8 mouse cellular contexts compared by ENCODE assay signal in the genomic region with DNA sequence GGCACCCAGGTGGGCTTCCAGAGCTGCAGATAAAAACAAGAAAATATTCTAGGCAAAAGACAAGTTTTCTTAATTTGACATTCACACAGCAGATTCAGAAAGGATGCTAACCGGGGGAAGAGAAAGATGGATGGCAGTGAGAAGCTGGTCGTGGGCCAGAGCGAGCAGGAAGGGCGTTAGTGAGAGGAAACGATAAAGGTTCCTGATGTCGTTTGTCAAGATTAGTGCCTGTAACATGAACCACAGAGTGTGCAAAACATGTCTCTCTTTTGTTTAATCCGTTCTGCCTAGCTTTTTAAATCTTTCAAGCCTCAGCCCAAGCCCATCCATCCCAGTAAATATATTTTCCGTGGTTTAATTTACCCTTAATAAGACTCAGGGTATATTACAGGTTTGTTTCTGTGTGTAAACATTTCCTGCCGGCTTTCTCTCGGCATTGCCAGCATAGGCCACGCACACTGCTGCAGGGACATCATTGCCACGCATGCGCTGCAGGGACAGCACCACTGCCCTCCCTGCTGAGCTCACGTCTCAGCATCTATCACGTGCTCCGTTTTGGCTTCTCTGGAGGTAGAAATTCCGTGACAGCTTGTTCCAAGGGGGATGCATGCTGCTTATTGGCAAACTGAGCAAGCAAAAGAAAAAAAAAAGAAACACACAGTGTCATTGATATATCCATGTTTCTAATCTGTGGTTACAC.
DNase-seq lines count a peak whose midpoint lies in the region; ATAC-seq lines count a peak whose summit lies in the region.

No protein-coding gene starts in this region.

- peaks cover 2% of the 10 kb centered on the region; the same call in 1 of the 2 replicates for H3K4me1 ChIP-seq in forebrain, embryonic 14.5 days (ENCODE audit: control insufficient read depth, insufficient read depth, low read length)
- H3K4me1 ChIP-seq in forebrain, embryonic 11.5 days (replicated peaks; ENCODE audit: control insufficient read depth, insufficient read depth, low read length), result peaks cover 3% of the 10 kb centered on the region; the same call in 1 of the 2 replicates
- peaks cover 33% of the 10 kb centered on the region for H3K4me1 ChIP-seq in heart, embryonic 11.5 days (ENCODE audit: control insufficient read depth, insufficient read depth, low read length)
- peaks cover 25% of the 10 kb centered on the region for H3K4me1 ChIP-seq in lung, embryonic 16.5 days (replicated peaks; ENCODE audit: control insufficient read depth, insufficient read depth, low read length)

- WGBS in forebrain, embryonic 14.5 days, result 61% methylated on average over 17 of the region's 17 CpGs
- WGBS in forebrain, embryonic 11.5 days, result 78% methylated on average over 17 of the region's 17 CpGs
- 51% methylated on average over 17 of the region's 17 CpGs for WGBS in heart, embryonic 11.5 days (ENCODE audit: insufficient replicate concordance)
- WGBS in lung, embryonic 16.5 days, result 35% methylated on average over 17 of the region's 17 CpGs

- no peak overlapping the region; the same call in 1 of the 2 replicates for H3K27ac ChIP-seq in forebrain, embryonic 14.5 days (ENCODE audit: low read depth, low read length)
- H3K27ac ChIP-seq in forebrain, embryonic 11.5 days (ENCODE audit: low read depth, low read length), result no peak overlapping the region
- H3K27ac ChIP-seq in heart, embryonic 11.5 days (ENCODE audit: low read depth, low read length), result peak overlapping the region; percentile 75
- H3K27ac ChIP-seq in lung, embryonic 16.5 days (ENCODE audit: low read length), result peak overlapping the region; percentile 71

- peak; percentile 78 for DNase-seq in forebrain, embryonic 14.5 days (ENCODE audit: low spot score)
- DNase-seq in forebrain, embryonic 11.5 days (ENCODE audit: low spot score), result no peak
- DNase-seq in T-cell, adult 2 months (ENCODE audit: low spot score), result peak; percentile 32
- DNase-seq in kidney, postnatal 36 days, result peak; percentile 45 to 63
- DNase-seq in urinary bladder, postnatal 10 days (ENCODE audit: low spot score), result no peak
- no peak for DNase-seq in embryo, embryonic 10 days (ENCODE audit: low spot score)

- H3K36me3 ChIP-seq in forebrain, embryonic 14.5 days (ENCODE audit: control insufficient read depth, insufficient read depth, low read length), result no peaks in the 10 kb centered on the region
- H3K36me3 ChIP-seq in forebrain, embryonic 11.5 days (ENCODE audit: control insufficient read depth, insufficient read depth, low read length), result no peaks in the 10 kb centered on the region
- H3K36me3 ChIP-seq in heart, embryonic 11.5 days (ENCODE audit: control insufficient read depth, insufficient read depth, low read length), result no peaks in the 10 kb centered on the region
- no peaks in the 10 kb centered on the region for H3K36me3 ChIP-seq in lung, embryonic 16.5 days (ENCODE audit: control insufficient read depth, insufficient read depth, low read length)

- ATAC-seq in forebrain, embryonic 14.5 days, result 0 out of 2 replicates have a peak, but pooled peaks have one; percentile 50
- no peak for ATAC-seq in forebrain, embryonic 11.5 days (replicated peaks; ENCODE audit: low FRiP score)
- ATAC-seq in heart, embryonic 11.5 days (replicated peaks; ENCODE audit: insufficient number of reproducible peaks, low FRiP score, low TSS enrichment), result no peak
- ATAC-seq in lung, embryonic 16.5 days (ENCODE audit: low read depth), result peak; percentile 86

- H3K27me3 ChIP-seq in forebrain, embryonic 14.5 days (replicated peaks; ENCODE audit: control insufficient read depth, insufficient read depth, low read length), result no peaks in the 10 kb centered on the region
- no peaks in the 10 kb centered on the region for H3K27me3 ChIP-seq in forebrain, embryonic 11.5 days (ENCODE audit: control insufficient read depth, insufficient read depth, low read length)
- no peaks in the 10 kb centered on the region for H3K27me3 ChIP-seq in heart, embryonic 11.5 days (ENCODE audit: control insufficient read depth, insufficient read depth, low read length)
- H3K27me3 ChIP-seq in lung, embryonic 16.5 days (ENCODE audit: control insufficient read depth, insufficient read depth, low read depth, low read length), result no peaks in the 10 kb centered on the region

- no peak overlapping the region for H3K9ac ChIP-seq in forebrain, embryonic 14.5 days (ENCODE audit: low read length)
- no peak overlapping the region for H3K9ac ChIP-seq in forebrain, embryonic 11.5 days (ENCODE audit: low read length)
- no peak overlapping the region for H3K9ac ChIP-seq in heart, embryonic 11.5 days (ENCODE audit: low read depth, low read length)
- no peak overlapping the region for H3K9ac ChIP-seq in lung, embryonic 16.5 days (ENCODE audit: low read length)

- H3K4me2 ChIP-seq in forebrain, embryonic 14.5 days (ENCODE audit: low read length), result no peak overlapping the region
- no peak overlapping the region for H3K4me2 ChIP-seq in forebrain, embryonic 11.5 days (ENCODE audit: low read depth, low read length, severe bottlenecking)
- 0 out of 2 replicates have a peak overlapping the region, but pooled peaks have one; percentile 11 for H3K4me2 ChIP-seq in heart, embryonic 11.5 days
- peak overlapping the region; percentile 23; the same call in 1 of the 2 replicates for H3K4me2 ChIP-seq in lung, embryonic 16.5 days (ENCODE audit: low read depth, low read length)

- H3K4me3 ChIP-seq in forebrain, embryonic 14.5 days (ENCODE audit: low read depth, low read length), result no peak overlapping the region
- H3K4me3 ChIP-seq in forebrain, embryonic 11.5 days (ENCODE audit: low read depth, low read length), result no peak overlapping the region
- H3K4me3 ChIP-seq in heart, embryonic 11.5 days (ENCODE audit: low read depth, low read length), result no peak overlapping the region
- H3K4me3 ChIP-seq in lung, embryonic 16.5 days (ENCODE audit: low read length), result no peak overlapping the region

- no peaks in the 10 kb centered on the region for H3K9me3 ChIP-seq in forebrain, embryonic 14.5 days (replicated peaks; ENCODE audit: control insufficient read depth, low read length)
- H3K9me3 ChIP-seq in forebrain, embryonic 11.5 days (ENCODE audit: control insufficient read depth, low read length), result no peaks in the 10 kb centered on the region
- no peaks in the 10 kb centered on the region for H3K9me3 ChIP-seq in heart, embryonic 11.5 days (replicated peaks; ENCODE audit: control insufficient read depth, low read length)
- H3K9me3 ChIP-seq in lung, embryonic 16.5 days (ENCODE audit: control insufficient read depth, low read length), result no peaks in the 10 kb centered on the region

Comparison
In these comparisons a context has a peak if more than half of its experiments do, and no peak if none do; other contexts are left out.
1. ATAC-seq: peak in forebrain, embryonic 14.5 days (single experiment) and lung, embryonic 16.5 days (single experiment); none in forebrain, embryonic 11.5 days (single experiment) and heart, embryonic 11.5 days (single experiment).
2. DNase-seq: peak in forebrain, embryonic 14.5 days (single experiment), T-cell, adult 2 months (single experiment) and kidney, postnatal 36 days (2 of 2); none in forebrain, embryonic 11.5 days (single experiment), urinary bladder, postnatal 10 days (single experiment) and embryo, embryonic 10 days (single experiment).
3. H3K27ac ChIP-seq: peak in heart, embryonic 11.5 days (single experiment) and lung, embryonic 16.5 days (single experiment); none in forebrain, embryonic 14.5 days (single experiment) and forebrain, embryonic 11.5 days (single experiment).
4. H3K4me2 ChIP-seq: peak in heart, embryonic 11.5 days (single experiment) and lung, embryonic 16.5 days (single experiment); none in forebrain, embryonic 14.5 days (single experiment) and forebrain, embryonic 11.5 days (single experiment).